Mouse (Mus musculus) forebrain, embryonic 10.5 days (tissue): ENCODE results near the gene Tnrc18. TPM values are rescaled to one million over a fixed set of nuclear protein-coding genes. Genes with fewer than 3 reads are reported as not detected.
A peak's percentile ranks its signal among the peaks of the same experiment; 100 is the strongest.

ENCODE experiments used
- DNase-seq: peaks from one replicate; pipeline ENCODE4 v3.0.0-alpha.2; 2017; ENCODE audit warnings: low spot score; ENCODE audit errors: extremely low spot score
- H3K27ac ChIP-seq: fragments of 300-500 bp; sonication (generic); 2 replicates; pipeline ENCODE4 v1.5.1; 2016; ENCODE audit warnings: mild to moderate bottlenecking
- H3K27me3 ChIP-seq: fragments of 300-500 bp; sonication (generic); 2 replicates; pipeline ENCODE4 v1.6.1; 2016; ENCODE audit warnings: mild to moderate bottlenecking; ENCODE audit not compliant: poor library complexity, severe bottlenecking
- H3K36me3 ChIP-seq: fragments of 300-500 bp; sonication (generic); replicated peaks from 2 replicates; pipeline ENCODE4 v1.6.1; 2016; ENCODE audit warnings: mild to moderate bottlenecking, moderate library complexity
- H3K4me1 ChIP-seq: fragments of 300-500 bp; sonication (generic); 2 replicates; pipeline ENCODE4 v1.6.1; 2016
- H3K4me3 ChIP-seq: fragments of 300-500 bp; sonication (generic); 2 replicates; pipeline ENCODE4 v1.5.1; 2016; ENCODE audit warnings: mild to moderate bottlenecking, moderate library complexity
- H3K9me3 ChIP-seq: fragments of 300-500 bp; sonication (generic); 2 replicates; pipeline ENCODE4 v1.6.1; 2016; ENCODE audit warnings: mild to moderate bottlenecking, moderate library complexity
- WGBS: fragments of 180-500 bp; shearing (Covaris S2); methylation state at CpG from one replicate; pipeline ENCODE4 v1.1.7; 2016; 5-methylcytosine and 5-hydroxymethylcytosine counted together
- polyA plus RNA-seq: library from polyadenylated mRNA; unstranded; fragments of >200 nt; fragmentation: Nextera tagmentation; extraction: Ambion mirVana; gene quantifications from 2 replicates; pipeline ENCODE4 v1.2.1, GENCODE M21; 2016

Gene Tnrc18
- polyA plus RNA-seq, 1 experiment from 2014 or later, result 22.7 TPM

GRCm38 (mm10) chr5:142820276-142821265 is 3.1 kb upstream of the Tnrc18 start:
- under 1% methylated on average over 53 of the region's 53 CpGs for WGBS
- peaks cover 46% of the 10 kb centered on the region for H3K4me1 ChIP-seq
- DNase-seq, result peak; percentile 75

GRCm38 (mm10) chr5:142819385-142820275 is 2.2 kb upstream of the Tnrc18 start:
- peaks cover 7% of the 10 kb centered on the region for H3K36me3 ChIP-seq
- H3K27ac ChIP-seq, result peak overlapping the region; percentile 100
- H3K27me3 ChIP-seq, result 0 out of 2 replicates have a peak, but pooled peaks cover 4% of the 10 kb centered on the region
- peak overlapping the region; percentile 100 for H3K4me3 ChIP-seq
- peaks cover 37% of the 10 kb centered on the region for H3K4me1 ChIP-seq
- H3K9me3 ChIP-seq, result no peaks in the 10 kb centered on the region
- DNase-seq, result peak; percentile 77
- under 1% methylated on average over 36 of the region's 36 CpGs for WGBS

More at GRCm38 (mm10) chr5:142820276-142821265, 3.1 kb upstream of the Tnrc18 start:
- H3K27ac ChIP-seq, result peak overlapping the region; percentile 100
- H3K27me3 ChIP-seq, result no peaks in the 10 kb centered on the region
- peak overlapping the region; percentile 100 for H3K4me3 ChIP-seq
- H3K9me3 ChIP-seq, result no peaks in the 10 kb centered on the region
- H3K36me3 ChIP-seq, result no peaks in the 10 kb centered on the region

GRCm38 (mm10) chr5:142818435-142819360 is 1.2 kb upstream of the Tnrc18 start:
- peak overlapping the region; percentile 100 for H3K4me3 ChIP-seq
- H3K27ac ChIP-seq, result peak overlapping the region; percentile 100
- DNase-seq, result peak; percentile 81
- H3K4me1 ChIP-seq, result peaks cover 29% of the 10 kb centered on the region
- 0 out of 2 replicates have a peak, but pooled peaks cover 4% of the 10 kb centered on the region for H3K27me3 ChIP-seq
- H3K36me3 ChIP-seq, result peaks cover 16% of the 10 kb centered on the region
- under 1% methylated on average over 43 of the region's 43 CpGs for WGBS
- no peaks in the 10 kb centered on the region for H3K9me3 ChIP-seq

DNA sequence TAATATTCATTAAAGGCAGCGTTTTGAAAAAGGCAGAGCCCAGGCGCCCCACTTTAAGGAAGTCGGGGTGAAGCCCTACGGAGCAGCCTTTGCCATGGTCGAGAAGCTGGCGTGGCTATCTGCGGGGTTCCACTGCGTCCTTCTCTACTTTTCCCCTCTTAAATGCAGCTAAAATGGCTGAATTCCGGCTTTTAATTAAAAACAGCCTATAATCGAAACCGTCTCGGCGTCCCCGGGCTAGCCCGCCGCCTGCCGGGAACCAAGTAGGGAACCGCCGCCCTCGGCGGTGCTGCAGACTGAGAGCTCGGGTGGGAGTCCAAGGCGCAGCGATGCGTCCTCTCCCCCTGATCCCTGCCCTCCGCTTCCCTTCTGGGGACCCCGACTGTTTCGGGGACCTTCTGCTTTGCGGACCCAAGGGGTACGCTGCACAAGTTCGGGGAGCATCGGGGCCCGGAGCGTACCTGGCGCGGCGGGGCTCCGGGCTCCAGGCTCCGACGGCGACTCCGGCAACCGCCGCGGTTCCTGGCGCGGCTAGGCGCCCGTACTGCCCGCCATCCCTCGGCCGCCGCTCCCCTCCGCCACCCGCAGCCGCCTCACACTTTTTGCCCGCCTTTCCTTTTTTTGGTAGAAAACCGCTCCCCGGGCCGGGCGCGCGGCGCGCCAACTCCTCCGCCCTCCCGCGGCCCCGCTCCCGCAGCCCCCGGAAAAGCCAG is 495 bp downstream of the Tnrc18 start:
- H3K4me1 ChIP-seq, result peaks cover 29% of the 10 kb centered on the region
- H3K36me3 ChIP-seq, result peaks cover 33% of the 10 kb centered on the region
- DNase-seq, result peak; percentile 78
- peak overlapping the region; percentile 100 for H3K27ac ChIP-seq
- no peaks in the 10 kb centered on the region for H3K9me3 ChIP-seq
- H3K27me3 ChIP-seq, result 0 out of 2 replicates have a peak, but pooled peaks cover 4% of the 10 kb centered on the region
- under 1% methylated on average over 71 of the region's 71 CpGs for WGBS
- peak overlapping the region; percentile 100 for H3K4me3 ChIP-seq

GRCm38 (mm10) chr5:142816031-142816810 is 1.2 kb downstream of the Tnrc18 start:
- WGBS, result under 1% methylated on average over 39 of the region's 39 CpGs
- H3K4me1 ChIP-seq, result peaks cover 30% of the 10 kb centered on the region

DNA sequence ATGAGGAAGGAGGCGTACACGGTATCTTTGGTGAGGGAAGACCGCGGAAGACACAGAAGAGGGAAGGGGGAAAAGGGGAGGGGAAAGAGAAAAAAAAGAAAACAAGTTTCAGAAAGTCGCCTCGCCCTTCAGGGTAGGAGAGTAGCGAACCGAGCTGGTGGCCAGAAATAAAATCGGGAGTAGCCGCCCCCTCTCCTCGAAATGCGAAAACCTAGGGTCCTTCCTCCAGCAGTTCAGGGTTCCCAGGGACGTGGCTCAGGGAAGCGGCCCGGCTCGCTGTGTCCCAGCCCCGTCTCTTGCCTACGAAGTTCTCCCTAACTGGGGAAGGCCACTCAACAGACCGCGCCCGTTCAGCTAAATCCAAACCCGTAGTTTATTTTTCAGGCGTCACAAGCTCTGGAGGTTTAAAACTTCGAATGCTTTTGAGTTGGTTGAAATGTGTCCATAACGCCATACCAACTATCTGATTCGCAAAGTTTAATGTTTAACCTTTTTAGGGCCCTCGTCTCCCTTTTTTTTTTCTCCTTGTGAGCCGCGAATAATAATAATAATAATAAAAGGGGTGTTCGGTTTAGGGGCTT is 2.0 kb downstream of the Tnrc18 start:
- DNase-seq, result peak; percentile 40
- 0% methylated on average over 30 of the region's 30 CpGs for WGBS
- H3K4me1 ChIP-seq, result peaks cover 37% of the 10 kb centered on the region
- H3K4me3 ChIP-seq, result peak overlapping the region; percentile 100
- H3K9me3 ChIP-seq, result no peaks in the 10 kb centered on the region
- peak overlapping the region; percentile 100 for H3K27ac ChIP-seq
- H3K36me3 ChIP-seq, result peaks cover 47% of the 10 kb centered on the region
- 0 out of 2 replicates have a peak, but pooled peaks cover 4% of the 10 kb centered on the region for H3K27me3 ChIP-seq

More at GRCm38 (mm10) chr5:142816031-142816810, 1.2 kb downstream of the Tnrc18 start:
- DNase-seq, result peak; percentile 52
- Histone ChIP-seq H3K27ac (peak overlapping the region; percentile 100), H3K27me3 (0 out of 2 replicates have a peak, but pooled peaks cover 4% of the 10 kb centered on the region), H3K4me3 (peak overlapping the region; percentile 100), H3K9me3 (no peaks in the 10 kb centered on the region), H3K36me3 (peaks cover 41% of the 10 kb centered on the region)

DNA sequence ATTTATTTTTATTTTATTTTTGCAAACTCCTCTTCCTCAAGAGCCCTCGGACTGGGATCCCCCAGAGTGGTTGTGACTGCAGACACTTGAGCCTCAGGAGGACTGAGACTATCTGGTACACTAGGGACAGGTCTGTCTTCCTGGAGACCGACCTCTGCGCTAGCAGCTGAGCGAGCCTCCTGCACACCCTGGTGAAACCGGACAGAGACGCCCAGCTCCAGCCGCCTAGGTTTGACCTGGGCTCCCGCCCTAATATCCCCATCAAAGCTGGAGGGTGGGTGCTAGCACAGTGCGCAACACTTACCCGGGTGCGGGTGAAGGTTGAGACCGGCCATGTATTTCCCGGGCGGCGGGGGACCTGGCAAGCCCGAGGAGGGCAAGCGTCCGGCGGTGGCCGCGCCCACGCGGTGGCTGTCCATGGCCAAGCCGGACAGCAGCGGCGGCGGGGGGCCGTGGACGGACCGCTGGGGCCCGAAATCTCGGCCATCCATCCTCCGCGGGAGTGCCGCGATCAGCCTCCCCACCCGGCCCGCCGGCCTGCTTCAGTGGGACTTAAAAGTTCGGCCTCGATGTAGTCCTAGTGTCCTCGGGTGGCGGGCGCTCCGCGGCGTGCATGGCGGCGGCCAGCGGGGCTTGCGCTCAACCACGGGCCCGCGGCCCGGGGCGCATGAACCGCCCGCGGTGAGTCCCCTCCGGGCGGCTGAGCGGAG is 2.6 kb downstream of the Tnrc18 start:
- peak overlapping the region; percentile 100 for H3K4me3 ChIP-seq
- H3K36me3 ChIP-seq, result peaks cover 53% of the 10 kb centered on the region
- H3K27ac ChIP-seq, result peak overlapping the region; percentile 100
- peak; percentile 40 for DNase-seq
- peaks cover 44% of the 10 kb centered on the region for H3K4me1 ChIP-seq
- H3K9me3 ChIP-seq, result no peaks in the 10 kb centered on the region
- under 1% methylated on average over 62 of the region's 62 CpGs for WGBS
- 0 out of 2 replicates have a peak, but pooled peaks cover 4% of the 10 kb centered on the region for H3K27me3 ChIP-seq

GRCm38 (mm10) chr5:142814161-142814651 is 3.3 kb downstream of the Tnrc18 start:
- DNase-seq, result peak; percentile 56
- peak overlapping the region; percentile 100 for H3K4me3 ChIP-seq
- peaks cover under 1% of the 10 kb centered on the region; the same call in 1 of the 2 replicates for H3K9me3 ChIP-seq
- peak overlapping the region; percentile 100 for H3K27ac ChIP-seq
- H3K36me3 ChIP-seq, result peaks cover 60% of the 10 kb centered on the region
- H3K4me1 ChIP-seq, result peaks cover 48% of the 10 kb centered on the region
- H3K27me3 ChIP-seq, result 0 out of 2 replicates have a peak, but pooled peaks cover 4% of the 10 kb centered on the region
- 0% methylated on average over 22 of the region's 22 CpGs for WGBS

DNA sequence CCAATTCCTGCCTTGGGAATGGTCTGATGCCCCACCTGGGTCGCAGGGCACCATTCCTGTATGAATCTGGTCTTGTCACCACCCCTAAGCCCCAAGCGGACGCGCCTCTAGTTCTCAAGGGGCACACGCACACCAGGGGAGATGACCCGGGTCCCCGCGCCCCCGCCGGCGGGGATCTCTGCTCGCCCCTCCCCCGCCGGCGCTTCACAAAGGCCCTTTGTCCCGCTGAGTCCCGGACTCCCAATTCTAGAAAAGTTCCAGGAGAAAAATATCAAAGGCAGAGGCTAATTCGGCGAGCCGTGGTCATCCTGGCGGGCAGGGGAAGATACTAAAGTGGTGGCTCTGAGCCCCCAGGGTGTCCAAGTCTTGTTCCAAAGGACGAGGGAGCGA is 3.7 kb downstream of the Tnrc18 start:
- under 1% methylated on average over 23 of the region's 23 CpGs for WGBS
- Histone ChIP-seq H3K4me3 (peak overlapping the region; percentile 100), H3K36me3 (peaks cover 65% of the 10 kb centered on the region), H3K9me3 (peaks cover 6% of the 10 kb centered on the region; the same call in 1 of the 2 replicates), H3K27me3 (0 out of 2 replicates have a peak, but pooled peaks cover 4% of the 10 kb centered on the region), H3K4me1 (peaks cover 48% of the 10 kb centered on the region), H3K27ac (peak overlapping the region; percentile 100)
- DNase-seq, result no peak
